In genomic region chr12:110446290-110447170, GRCm38 (mm10) we compare ENCODE assay signal across 8 mouse cellular contexts. TPM values are rescaled to one million over a fixed set of nuclear protein-coding genes. Genes with fewer than 3 reads are reported as not detected.
DNase-seq lines count a peak whose midpoint lies in the region; ATAC-seq lines count a peak whose summit lies in the region.

Gene Ppp2r5c, plus strand, starts transcription at chr12:110447120.

- H3K27me3 ChIP-seq in heart, embryonic 13.5 days (replicated peaks) = peaks cover 27% of the 10 kb centered on the region
- peaks cover 33% of the 10 kb centered on the region for H3K27me3 ChIP-seq in liver, embryonic 12.5 days (replicated peaks)
- no peaks in the 10 kb centered on the region for H3K27me3 ChIP-seq in stomach, embryonic 15.5 days (replicated peaks)

- H3K4me1 ChIP-seq in brown adipose tissue, adult 24 weeks (ENCODE audit: control insufficient read depth, insufficient read depth, insufficient read length, low read length) = no peaks in the 10 kb centered on the region
- peaks cover 11% of the 10 kb centered on the region; the same call in 1 of the 2 replicates for H3K4me1 ChIP-seq in heart, embryonic 13.5 days
- peaks cover 20% of the 10 kb centered on the region for H3K4me1 ChIP-seq in liver, embryonic 12.5 days
- peaks cover 6% of the 10 kb centered on the region; the same call in 1 of the 2 replicates for H3K4me1 ChIP-seq in stomach, embryonic 15.5 days

- H3K9ac ChIP-seq in heart, embryonic 13.5 days = peak within 1 kb of the TSS; percentile 91
- peak within 1 kb of the TSS; percentile 82 for H3K9ac ChIP-seq in liver, embryonic 12.5 days
- H3K9ac ChIP-seq in stomach, embryonic 15.5 days = peak within 1 kb of the TSS; percentile 91

- peak within 1 kb of the TSS; percentile 86 for H3K27ac ChIP-seq in brown adipose tissue, adult 24 weeks (replicated peaks; ENCODE audit: low read depth, low read length)
- H3K27ac ChIP-seq in heart, embryonic 13.5 days (replicated peaks) = peak within 1 kb of the TSS; percentile 98
- peak within 1 kb of the TSS; percentile 93 for H3K27ac ChIP-seq in liver, embryonic 12.5 days
- peak within 1 kb of the TSS; percentile 94 for H3K27ac ChIP-seq in stomach, embryonic 15.5 days

- peaks cover 8% of the 10 kb centered on the region for H3K36me3 ChIP-seq in heart, embryonic 13.5 days
- H3K36me3 ChIP-seq in liver, embryonic 12.5 days = no peaks in the 10 kb centered on the region
- no peaks in the 10 kb centered on the region for H3K36me3 ChIP-seq in stomach, embryonic 15.5 days

- WGBS in heart, embryonic 13.5 days = under 1% methylated on average over 68 of the region's 86 CpGs
- under 1% methylated on average over 69 of the region's 86 CpGs for WGBS in liver, embryonic 12.5 days (ENCODE audit: insufficient replicate concordance)
- under 1% methylated on average over 82 of the region's 86 CpGs for WGBS in stomach, embryonic 15.5 days

- peak; percentile 95 for ATAC-seq in heart, embryonic 13.5 days (ENCODE audit: extremely low read depth, insufficient number of reproducible peaks, low FRiP score, low TSS enrichment)
- ATAC-seq in liver, embryonic 12.5 days = peak; percentile 92
- peak; percentile 96 for ATAC-seq in stomach, embryonic 15.5 days (ENCODE audit: insufficient read depth, low FRiP score, low read depth)

- H3K9me3 ChIP-seq in heart, embryonic 13.5 days = no peaks in the 10 kb centered on the region
- H3K9me3 ChIP-seq in liver, embryonic 12.5 days (replicated peaks) = no peaks in the 10 kb centered on the region
- H3K9me3 ChIP-seq in stomach, embryonic 15.5 days = no peaks in the 10 kb centered on the region

- peak within 1 kb of the TSS; percentile 91 for H3K4me2 ChIP-seq in heart, embryonic 13.5 days
- peak within 1 kb of the TSS; percentile 97 for H3K4me2 ChIP-seq in liver, embryonic 12.5 days
- peak within 1 kb of the TSS; percentile 93 for H3K4me2 ChIP-seq in stomach, embryonic 15.5 days

- peak; percentile 98 for DNase-seq in CD4-positive, CD25-positive, alpha-beta regulatory T cell, adult 2 months (ENCODE audit: low read depth, low spot score)
- DNase-seq in fat pad, adult 2 months (ENCODE audit: extremely low read depth, low read depth, low spot score) = peak; percentile 30
- DNase-seq in kidney, postnatal 10 days = peak; percentile 98
- peak; percentile 94 to 96 for DNase-seq in natural killer cell, adult 2 months (ENCODE audit: low spot score in 2 of 2)

- H3K4me3 ChIP-seq in brown adipose tissue, adult 24 weeks (ENCODE audit: insufficient read depth, low read depth, low read length) = peak within 1 kb of the TSS; percentile 98
- peak within 1 kb of the TSS; percentile 91 for H3K4me3 ChIP-seq in heart, embryonic 13.5 days
- peak within 1 kb of the TSS; percentile 82 for H3K4me3 ChIP-seq in liver, embryonic 12.5 days
- peak within 1 kb of the TSS; percentile 92 for H3K4me3 ChIP-seq in stomach, embryonic 15.5 days (replicated peaks)

RNA-seq across cellular contexts. Expression of gene Ppp2r5c, which starts in this region (rescaled TPM):
- polyA plus RNA-seq in brown adipose tissue, adult 24 weeks (2012; ENCODE audit: insufficient read depth, insufficient read length, missing spikeins) = 44.0 and 64.3 TPM in 2 replicates
- polyA plus RNA-seq in heart, embryonic 13.5 days (2015; fragmentation: Nextera tagmentation; extraction: Ambion mirVana) = 113 and 127 TPM in 2 replicates
- polyA plus RNA-seq in liver, embryonic 12.5 days (2016; fragmentation: Nextera tagmentation; extraction: Ambion mirVana) = 103 and 105 TPM in 2 replicates
- 145 and 154 TPM in 2 replicates for polyA plus RNA-seq in stomach, embryonic 15.5 days (2015; fragmentation: Nextera tagmentation; extraction: Ambion mirVana)

Comparison
In these comparisons a context has a peak if more than half of its experiments do, and no peak if none do; other contexts are left out.
1. Peak in every context shown above with its lines: DNase-seq, ATAC-seq, H3K4me3 ChIP-seq and H3K27ac ChIP-seq.
2. DNase-seq: peak in every context shown above with its lines; median percentile 98 in CD4-positive, CD25-positive, alpha-beta regulatory T cell, adult 2 months; 98 in kidney, postnatal 10 days; 95 in natural killer cell, adult 2 months; 30 in fat pad, adult 2 months.